9 mouse cellular contexts compared by ENCODE assay signal in the genomic region with DNA sequence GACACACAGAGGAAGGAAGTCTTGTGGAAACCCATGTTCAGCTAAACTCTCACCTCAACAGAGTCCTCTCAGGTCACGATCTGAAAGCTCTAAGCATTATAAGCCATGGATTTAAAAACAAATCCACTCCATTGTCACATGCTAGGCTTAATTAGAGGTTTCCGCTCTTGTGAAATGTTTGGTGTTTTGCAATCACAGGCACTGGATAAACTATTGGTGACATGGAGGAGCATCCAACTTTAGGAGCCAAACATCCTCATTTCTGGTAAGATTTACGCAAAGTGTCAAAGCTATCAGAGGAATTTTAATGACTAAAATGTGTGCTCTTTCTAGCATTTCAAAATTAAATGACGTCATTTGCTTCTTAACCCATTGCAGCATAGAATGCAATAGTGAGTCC.
A peak's percentile ranks its signal among the peaks of the same experiment; 100 is the strongest.
DNase-seq lines count a peak whose midpoint lies in the region; TF ChIP-seq lines count a peak whose summit lies in the region.
"Had no signal": no experiment of that assay in that cellular context is flagged by ENCODE, and none has a peak within 500 bp of the region (broad histone marks: within the 10 kb centered on the region; RNA-seq: fewer than 3 reads in every experiment).

No protein-coding gene starts in this region.

- H3K27ac ChIP-seq in heart, adult 2 months = peak overlapping the region; percentile 10; the same call in 1 of the 2 replicates
- H3K27ac ChIP-seq in bone marrow macrophage, adult 2 months (ENCODE audit: insufficient read depth, low read depth, low read length) = peak overlapping the region; percentile 88
- H3K27ac ChIP-seq: liver, embryonic 15.5 days had no signal

- WGBS in heart, adult 2 months = 80% methylated on average over 4 of the region's 4 CpGs

- no peak for TF ChIP-seq EP300 in heart, adult 2 months (IDR thresholded peaks at IDR 0.05; ENCODE audit: insufficient read depth, low read depth, low read length)

- peak in 1 of 2 experiments; percentile 27 for DNase-seq in heart, adult 2 months
- no peak for DNase-seq in heart, postnatal 14 days
- DNase-seq in heart, postnatal 10 days = peak; percentile 37 to 48
- peak; percentile 32 for DNase-seq in lung, postnatal 14 days
- DNase-seq in layer of hippocampus, postnatal 14 days (ENCODE audit: low spot score in 2 of 2) = no peak
- no peak for DNase-seq in right cerebral cortex, postnatal 25 days
- DNase-seq in thymus, postnatal 36 days = no peak

- no peak for TF ChIP-seq CTCF in heart, adult 2 months (IDR thresholded peaks at IDR 0.05)
- TF ChIP-seq CTCF in bone marrow macrophage, adult 2 months (IDR thresholded peaks at IDR 0.05; ENCODE audit: low read depth, low read length) = no peak

- H3K9ac ChIP-seq in heart, adult 2 months (ENCODE audit: low read depth, low read length) = no peak overlapping the region
- H3K9ac ChIP-seq: liver, embryonic 15.5 days had no signal

- no peaks in the 10 kb centered on the region for H3K36me3 ChIP-seq in heart, adult 2 months (ENCODE audit: control insufficient read depth, insufficient read depth, low read length)
- H3K36me3 ChIP-seq: liver, embryonic 15.5 days had no signal

- intact Hi-C loops in heart, adult 2 months (cut with DNase I) = loop anchor here (5.0 kb wide), 1 partner anchor 444 kb away; no protein-coding TSS in a partner anchor
- intact Hi-C loops in heart, postnatal 14 days (cut with DNase I) = no loop called here
- intact Hi-C loops in heart, postnatal 10 days (cut with DNase I) = no loop called here

- no peaks in the 10 kb centered on the region for H3K79me2 ChIP-seq in heart, adult 2 months (replicated peaks; ENCODE audit: control insufficient read depth, insufficient read depth, low read length)

- H3K4me1 ChIP-seq in heart, adult 2 months (ENCODE audit: control insufficient read depth, insufficient read depth, low read length) = peaks cover 3% of the 10 kb centered on the region; the same call in 1 of the 2 replicates
- peaks cover 27% of the 10 kb centered on the region for H3K4me1 ChIP-seq in bone marrow macrophage, adult 2 months (ENCODE audit: control insufficient read depth, insufficient read depth, low read length)

- TF ChIP-seq POLR2A in heart, adult 2 months (IDR thresholded peaks at IDR 0.05; ENCODE audit: insufficient read depth, low read depth, low read length) = no peak
- no peak for TF ChIP-seq POLR2A in bone marrow macrophage, adult 2 months (IDR thresholded peaks at IDR 0.05; ENCODE audit: borderline replicate concordance, low read depth, low read length)

- H3K4me3 ChIP-seq in heart, adult 2 months = no peak overlapping the region
- H3K4me3 ChIP-seq in bone marrow macrophage, adult 2 months (ENCODE audit: insufficient read depth, low read length) = no peak overlapping the region
- H3K4me3 ChIP-seq: liver, embryonic 15.5 days had no signal

- H3K27me3 ChIP-seq in heart, adult 2 months (ENCODE audit: control insufficient read depth, insufficient read depth, low read length) = no peaks in the 10 kb centered on the region
- H3K27me3 ChIP-seq: liver, embryonic 15.5 days had no signal

Comparison
In these comparisons a context has a peak if more than half of its experiments do, and no peak if none do; other contexts are left out.
1. DNase-seq: peak in heart, postnatal 10 days (2 of 2) and lung, postnatal 14 days (single experiment); none in heart, postnatal 14 days (0 of 2), layer of hippocampus, postnatal 14 days (0 of 2), right cerebral cortex, postnatal 25 days (single experiment) and thymus, postnatal 36 days (0 of 2).